Mouse (Mus musculus) midbrain, postnatal 0 days (tissue): Measurements from ENCODE around the gene Pcbp1. TPM values are rescaled to one million over a fixed set of nuclear protein-coding genes. Genes with fewer than 3 reads are reported as not detected.

Experiments used
- ATAC-seq: fragments of 200-750 bp; cut with Nextera tagmentation; 2 replicates; pipeline ENCODE4 v1.8.0; 2017; ENCODE audit warnings: moderate number of reproducible peaks, mild to moderate bottlenecking, moderate TSS enrichment, moderate library complexity; ENCODE audit not compliant: low FRiP score
- DNase-seq: peaks from one replicate; pipeline ENCODE4 v3.0.0-alpha.2; 2015; ENCODE audit warnings: low spot score
- H3K27ac ChIP-seq: fragments of 300-500 bp; sonication (generic); 2 replicates; pipeline ENCODE4 v1.5.1; 2014; ENCODE audit warnings: low read depth, mild to moderate bottlenecking, low read length, mixed read lengths
- H3K27me3 ChIP-seq: fragments of 300-500 bp; sonication (generic); 2 replicates; pipeline ENCODE4 v1.6.1; 2014; ENCODE audit warnings: low read length, control low read depth, mixed read lengths; ENCODE audit not compliant: insufficient read depth
- H3K36me3 ChIP-seq: fragments of 300-500 bp; sonication (generic); 2 replicates; pipeline ENCODE4 v1.6.1; 2014; ENCODE audit warnings: low read length, control low read depth, mixed read lengths; ENCODE audit not compliant: insufficient read depth
- H3K4me1 ChIP-seq: fragments of 300-500 bp; sonication (generic); 2 replicates; pipeline ENCODE4 v1.6.1; 2014; ENCODE audit warnings: mild to moderate bottlenecking, control low read depth, antibody characterized with exemption, low read length, mixed read lengths; ENCODE audit not compliant: insufficient read depth
- H3K4me2 ChIP-seq: fragments of 300-500 bp; sonication (generic); 2 replicates; pipeline ENCODE4 v1.6.1; 2014; ENCODE audit warnings: low read depth, mild to moderate bottlenecking, low read length, mixed read lengths; ENCODE audit not compliant: poor library complexity, severe bottlenecking
- H3K4me3 ChIP-seq: fragments of 300-500 bp; sonication (generic); 2 replicates; pipeline ENCODE4 v1.5.1; 2014; ENCODE audit warnings: low read depth, mild to moderate bottlenecking, low read length, moderate library complexity
- H3K9ac ChIP-seq: fragments of 300-500 bp; sonication (generic); replicated peaks from 2 replicates; pipeline ENCODE4 v1.6.1; 2014; ENCODE audit warnings: mild to moderate bottlenecking, low read length, moderate library complexity, mixed read lengths; ENCODE audit not compliant: poor library complexity, severe bottlenecking
- H3K9me3 ChIP-seq: fragments of 300-500 bp; sonication (generic); 2 replicates; pipeline ENCODE4 v1.6.1; 2016; ENCODE audit warnings: low read length, control low read depth
- CTCF ChIP-seq: IDR thresholded peaks from 2 replicates; pipeline ENCODE4 v1.5.1; 2016; ENCODE audit warnings: antibody characterized with exemption, mild to moderate bottlenecking
- WGBS: fragments of 180-500 bp; shearing (Covaris S2); extraction: QIAGEN DNeasy Blood & Tissue Kit; methylation state at CpG from one replicate; pipeline ENCODE4 v1.1.7; 2014; 5-methylcytosine and 5-hydroxymethylcytosine counted together
- microRNA-seq: library from miRNA; unstranded; fragments of <30 nt; microRNA quantifications from one replicate; pipeline ENCODE4, GENCODE M21; 2016; ENCODE audit warnings: borderline number of aligned reads
- polyA plus RNA-seq: library from polyadenylated mRNA; unstranded; fragments of >200 nt; fragmentation: Nextera tagmentation; extraction: Ambion mirVana; gene quantifications from 2 replicates; pipeline ENCODE4 v1.2.1, GENCODE M21; 2015
- total RNA-seq: library from RNA; depleted of rRNA; stranded (reverse); fragments of >200 nt; gene quantifications from 2 replicates; pipeline ENCODE4 v1.2.3, GENCODE M21; 2014; rRNA removed

Gene Pcbp1
- total and polyA plus RNA-seq, 2 experiments from 2014 or later, result 72.8 to 292 TPM

GRCm38 (mm10) chr6:86475462-86476167, 50.5 kb downstream of the Pcbp1 start:
- no peak overlapping the region for H3K4me3 ChIP-seq
- H3K36me3 ChIP-seq, result no peaks in the 10 kb centered on the region
- H3K27ac ChIP-seq, result no peak overlapping the region
- no peak overlapping the region for H3K4me2 ChIP-seq
- no peaks in the 10 kb centered on the region for H3K9me3 ChIP-seq
- ATAC-seq (no peak), DNase-seq (no peak)
- peaks cover 9% of the 10 kb centered on the region; the same call in 1 of the 2 replicates for H3K4me1 ChIP-seq
- TF ChIP-seq CTCF, result no peak
- WGBS, result 85% methylated on average over 9 of the region's 9 CpGs
- H3K9ac ChIP-seq, result no peak overlapping the region
- H3K27me3 ChIP-seq, result no peaks in the 10 kb centered on the region

DNA sequence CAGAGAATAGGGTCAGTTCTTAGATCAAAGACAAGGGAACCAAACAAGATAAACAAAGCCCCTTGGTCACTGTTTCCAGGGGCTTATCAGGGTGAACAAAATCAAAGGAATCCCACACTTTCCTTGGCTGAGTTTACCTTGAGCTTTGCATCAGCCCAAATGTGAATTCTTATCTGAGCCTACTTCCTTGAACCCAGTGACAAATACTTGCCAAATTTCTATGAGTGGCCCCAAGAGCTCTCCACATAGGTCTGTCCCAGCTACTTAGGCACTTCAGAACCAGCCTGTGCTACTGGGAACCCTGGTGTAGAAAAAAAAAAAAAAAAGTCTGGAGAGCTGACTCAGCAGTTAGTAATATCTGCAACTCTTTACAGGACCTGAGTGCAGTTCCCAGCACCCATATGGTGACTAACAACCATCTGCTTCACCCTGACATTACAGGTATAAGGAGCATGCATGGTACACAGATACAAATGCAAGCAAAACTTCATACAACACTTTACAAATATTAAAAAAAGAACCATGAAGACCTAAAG, 51.4 kb downstream of the Pcbp1 start:
- DNase-seq (no peak), ATAC-seq (no peak)
- no peaks in the 10 kb centered on the region for H3K27me3 ChIP-seq
- H3K36me3 ChIP-seq, result 0 out of 2 replicates have a peak, but pooled peaks cover 3% of the 10 kb centered on the region
- TF ChIP-seq CTCF, result no peak
- H3K4me3 ChIP-seq, result no peak overlapping the region
- H3K4me2 ChIP-seq, result no peak overlapping the region
- peaks cover 9% of the 10 kb centered on the region; the same call in 1 of the 2 replicates for H3K4me1 ChIP-seq
- H3K9ac ChIP-seq, result no peak overlapping the region
- no peak overlapping the region for H3K27ac ChIP-seq
- H3K9me3 ChIP-seq, result no peaks in the 10 kb centered on the region

Small RNA genes lying within 50 kb of the gene (microRNA-seq; reads per million reads assigned to microRNA genes)
- not detected for gene Gm22184

Other genes starting within 250 kb of the Pcbp1 start
- gene Fam136a, start 160.7 kb downstream of the Pcbp1 start, total RNA-seq, result 50.4 and 54.2 TPM in 2 replicates
- 62.0 and 69.6 TPM in 2 replicates for gene Fam136a, start 160.7 kb downstream of the Pcbp1 start, polyA plus RNA-seq
- gene Snrpg, start 155.0 kb downstream of the Pcbp1 start, total RNA-seq, result 60.1 and 93.3 TPM in 2 replicates
- gene Snrpg, start 155.0 kb downstream of the Pcbp1 start, polyA plus RNA-seq, result 243 and 244 TPM in 2 replicates
- 95.4 and 97.8 TPM in 2 replicates for gene Pcyox1, start 129.2 kb downstream of the Pcbp1 start, total RNA-seq
- 102 and 108 TPM in 2 replicates for gene Pcyox1, start 129.2 kb downstream of the Pcbp1 start, polyA plus RNA-seq
- 137 and 210 TPM in 2 replicates for gene Tia1, start 122.1 kb downstream of the Pcbp1 start, total RNA-seq
- gene Tia1, start 122.1 kb downstream of the Pcbp1 start, polyA plus RNA-seq, result 195 and 212 TPM in 2 replicates
- 1.4 and 6.0 TPM in 2 replicates for gene Gm44790, start 99.7 kb downstream of the Pcbp1 start, total RNA-seq
- gene Gm44790, start 99.7 kb downstream of the Pcbp1 start, polyA plus RNA-seq, result 1.4 and 1.8 TPM in 2 replicates
- gene C87436, start 87.9 kb downstream of the Pcbp1 start, total RNA-seq, result 13.9 and 20.1 TPM in 2 replicates
- gene C87436, start 87.9 kb downstream of the Pcbp1 start, polyA plus RNA-seq, result 16.3 and 19.9 TPM in 2 replicates
- 2.0 and 4.2 TPM in 2 replicates for gene Asprv1, start 101.8 kb upstream of the Pcbp1 start, total RNA-seq
- gene Asprv1, start 101.8 kb upstream of the Pcbp1 start, polyA plus RNA-seq, result 1.1 and 1.2 TPM in 2 replicates
- gene Mxd1, start 142.8 kb upstream of the Pcbp1 start, total RNA-seq, result 12.7 and 16.1 TPM in 2 replicates
- gene Mxd1, start 142.8 kb upstream of the Pcbp1 start, polyA plus RNA-seq, result 12.8 and 13.1 TPM in 2 replicates
- 33.4 and 43.1 TPM in 2 replicates for gene Snrnp27, start 158.2 kb upstream of the Pcbp1 start, total RNA-seq
- gene Snrnp27, start 158.2 kb upstream of the Pcbp1 start, polyA plus RNA-seq, result 112 and 113 TPM in 2 replicates
- gene Gmcl1, start 207.1 kb upstream of the Pcbp1 start, total RNA-seq, result 18.0 and 26.7 TPM in 2 replicates
- gene Gmcl1, start 207.1 kb upstream of the Pcbp1 start, polyA plus RNA-seq, result 18.7 and 22.4 TPM in 2 replicates